Mouse (Mus musculus): ENCODE measurements around the gene Inpp4b. TPM values are rescaled to one million over a fixed set of nuclear protein-coding genes. Genes with fewer than 3 reads are reported as not detected.

The Inpp4b gene
- total RNA-seq (2015) (4.1 and 6.3 TPM in 2 replicates), total RNA-seq (2017) (4.6 and 8.0 TPM in 2 replicates)

DNA sequence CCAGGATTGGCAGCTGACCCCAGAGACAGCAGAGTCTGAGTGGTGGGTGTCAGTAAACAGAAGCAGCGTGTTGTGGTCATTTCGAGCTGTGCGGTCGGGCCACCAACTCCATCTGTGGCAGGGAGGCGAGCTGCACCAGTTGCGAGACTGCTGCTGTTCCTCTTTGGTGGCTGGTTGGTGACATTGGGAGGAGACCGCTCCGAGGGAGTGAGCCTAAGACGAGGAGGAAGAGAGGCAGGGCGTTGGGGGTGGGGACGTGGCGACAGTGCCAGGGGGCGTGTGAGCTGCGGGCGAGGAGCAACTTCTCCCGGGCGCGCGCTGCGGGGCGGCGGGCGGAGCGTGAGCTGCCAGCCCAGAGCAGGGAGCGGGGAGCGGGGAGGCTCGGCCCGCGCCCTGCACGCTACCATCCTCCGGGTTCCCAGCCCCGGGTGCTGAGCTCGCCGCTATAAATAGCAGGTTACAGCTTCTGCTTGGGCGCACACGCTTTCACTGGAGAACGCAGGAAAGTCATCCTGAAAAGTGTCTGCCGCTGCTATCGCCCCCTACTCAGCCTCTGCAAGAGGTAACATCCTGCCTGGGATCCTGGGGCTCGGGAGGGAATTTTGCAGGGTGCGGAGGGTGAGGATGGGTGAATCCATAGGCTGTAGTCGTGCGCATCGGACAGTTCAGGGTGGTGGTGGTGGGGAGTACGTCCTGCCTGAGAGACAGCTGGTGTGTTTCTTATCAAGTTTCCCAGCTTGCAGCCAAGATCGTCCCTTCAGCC lies at the start of gene Inpp4b:
TSS of gene Inpp4b (plus strand) at position 321 of the 763 bp plus-strand sequence.
- peak; percentile 91 for ATAC-seq (ENCODE audit: poor library complexity, severe bottlenecking)

DNA sequence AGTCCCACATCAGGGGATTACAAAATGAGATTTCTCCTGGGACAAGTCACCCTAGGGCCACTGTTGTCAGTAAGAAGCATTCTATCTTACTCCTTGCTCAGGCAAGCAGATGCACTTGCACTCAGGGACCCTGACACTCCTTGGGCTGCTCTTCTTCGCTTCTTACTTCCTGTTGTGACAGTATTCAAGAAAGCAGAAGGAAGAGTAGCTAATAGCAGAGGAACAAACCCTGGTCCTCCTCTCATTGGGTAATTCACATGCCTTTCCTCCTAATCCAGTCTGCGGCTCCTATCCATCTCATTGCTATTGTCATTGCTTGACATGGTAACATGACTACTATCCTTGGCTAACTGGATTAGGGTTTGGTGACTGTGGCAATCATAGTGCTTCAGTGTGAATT lies 7.1 kb upstream of the Inpp4b start:
- peak; percentile 99 for ATAC-seq (ENCODE audit: poor library complexity, severe bottlenecking)

- ATAC-seq (ENCODE audit: poor library complexity, severe bottlenecking) = peak; percentile 4; the same call in 1 of the 2 replicates
These were observed 1.2 kb upstream of the Inpp4b start for GRCm38 (mm10) chr8:81341191-81341590.

GRCm38 (mm10) chr8:81341591-81342235 lies 643 bp upstream of the Inpp4b start:
- peak; percentile 59 for ATAC-seq (ENCODE audit: poor library complexity, severe bottlenecking)

GRCm38 (mm10) chr8:81342999-81343302 lies 595 bp downstream of the Inpp4b start:
- peak; percentile 10; the same call in 1 of the 2 replicates for ATAC-seq (ENCODE audit: poor library complexity, severe bottlenecking)

DNA sequence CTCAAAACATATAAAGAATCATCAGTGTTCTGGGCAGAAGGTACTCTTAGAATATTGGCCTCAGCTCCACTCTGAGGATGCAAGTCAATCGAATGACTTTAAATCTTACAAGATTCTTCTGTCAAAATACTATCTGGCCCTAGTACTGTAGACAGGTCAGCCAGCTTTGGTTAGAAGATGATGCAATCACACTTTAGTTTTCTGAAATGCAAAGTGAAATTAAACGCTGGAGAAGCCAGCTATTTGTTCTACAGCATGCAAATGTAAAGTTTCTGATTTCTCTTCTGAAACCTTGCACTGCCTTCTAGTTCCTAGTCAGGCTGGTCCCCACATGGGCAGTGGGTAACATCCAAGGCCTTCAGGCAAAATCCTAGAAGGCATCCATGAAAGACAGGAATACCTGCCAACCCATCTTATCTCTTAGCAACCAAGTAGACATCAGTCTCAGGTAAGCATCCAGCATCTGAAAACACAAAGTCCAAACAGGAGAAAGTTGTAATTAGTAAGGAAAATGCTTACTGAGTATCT lies 2.9 kb downstream of the Inpp4b start:
- ATAC-seq (ENCODE audit: poor library complexity, severe bottlenecking) = no peak

DNA sequence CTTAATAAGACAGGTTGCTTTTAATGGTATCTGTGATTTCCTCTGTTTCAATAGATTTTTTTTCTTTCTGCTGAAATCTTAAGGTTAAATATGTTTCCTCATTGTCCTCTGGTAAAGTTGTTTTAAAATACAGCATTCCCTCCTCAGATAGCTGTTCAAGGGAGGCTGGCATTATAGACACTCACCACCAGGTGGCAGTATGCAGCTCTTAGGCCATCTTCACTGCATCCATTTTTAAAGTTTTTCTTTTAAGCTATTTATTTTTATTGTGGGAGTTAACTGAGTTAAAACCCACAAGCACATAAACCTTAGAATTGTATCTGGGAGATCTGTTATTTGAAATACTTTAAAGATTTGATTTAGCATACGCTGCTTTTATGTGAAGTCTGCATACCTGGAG lies 7.1 kb downstream of the Inpp4b start:
- peak; percentile 86 for ATAC-seq (ENCODE audit: poor library complexity, severe bottlenecking)

GRCm38 (mm10) chr8:81353460-81353859 lies 11.1 kb downstream of the Inpp4b start:
- peak; percentile 51 for ATAC-seq (ENCODE audit: poor library complexity, severe bottlenecking)

GRCm38 (mm10) chr8:81358108-81358507 lies 15.8 kb downstream of the Inpp4b start:
- ATAC-seq (ENCODE audit: poor library complexity, severe bottlenecking) = no peak

DNA sequence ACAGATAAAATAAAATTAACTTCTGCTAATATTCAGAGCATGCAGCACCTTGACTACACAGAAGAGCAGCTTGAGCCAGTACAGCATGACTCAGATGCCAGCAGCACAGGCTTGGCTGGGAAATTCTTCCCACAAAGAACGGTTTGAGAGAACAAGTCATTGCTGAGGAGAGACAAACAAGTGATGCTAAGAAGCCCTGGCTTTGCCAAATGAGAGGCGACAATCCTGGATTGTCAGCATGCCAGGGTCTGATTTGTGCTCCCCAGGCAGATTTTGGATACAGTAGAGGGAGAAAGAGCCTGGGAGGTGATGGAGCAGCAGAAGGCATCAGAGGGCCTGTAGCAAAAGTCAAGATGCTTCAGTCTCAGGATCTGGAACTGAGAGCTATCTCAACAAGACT lies 18.2 kb downstream of the Inpp4b start:
- ATAC-seq (ENCODE audit: poor library complexity, severe bottlenecking) = no peak

- ATAC-seq (ENCODE audit: poor library complexity, severe bottlenecking) = no peak
These were observed 18.8 kb downstream of the Inpp4b start for GRCm38 (mm10) chr8:81361162-81361561.

DNA sequence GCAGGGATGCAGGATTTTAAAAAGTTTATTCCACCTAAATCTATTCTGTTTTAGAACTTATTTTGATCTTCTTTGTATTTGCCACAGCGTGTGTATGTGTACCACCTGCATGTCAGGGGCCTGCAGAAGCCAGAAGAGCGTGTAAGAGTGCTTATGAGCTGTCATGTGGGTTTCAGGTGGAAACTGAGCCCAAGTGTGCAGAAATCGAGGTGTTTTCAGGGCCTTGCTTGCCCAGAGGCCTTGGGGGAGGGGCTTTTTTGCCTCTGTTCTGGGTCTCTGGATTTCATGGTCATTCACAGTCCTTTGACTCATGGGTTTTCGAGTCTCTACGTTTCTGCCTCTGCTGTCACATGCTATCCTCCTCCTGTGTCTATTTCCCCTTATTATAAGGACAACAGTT lies 28.3 kb downstream of the Inpp4b start:
- no peak for ATAC-seq (ENCODE audit: poor library complexity, severe bottlenecking)

GRCm38 (mm10) chr8:81371844-81372243 lies 29.5 kb downstream of the Inpp4b start:
- ATAC-seq (ENCODE audit: poor library complexity, severe bottlenecking) = no peak

DNA sequence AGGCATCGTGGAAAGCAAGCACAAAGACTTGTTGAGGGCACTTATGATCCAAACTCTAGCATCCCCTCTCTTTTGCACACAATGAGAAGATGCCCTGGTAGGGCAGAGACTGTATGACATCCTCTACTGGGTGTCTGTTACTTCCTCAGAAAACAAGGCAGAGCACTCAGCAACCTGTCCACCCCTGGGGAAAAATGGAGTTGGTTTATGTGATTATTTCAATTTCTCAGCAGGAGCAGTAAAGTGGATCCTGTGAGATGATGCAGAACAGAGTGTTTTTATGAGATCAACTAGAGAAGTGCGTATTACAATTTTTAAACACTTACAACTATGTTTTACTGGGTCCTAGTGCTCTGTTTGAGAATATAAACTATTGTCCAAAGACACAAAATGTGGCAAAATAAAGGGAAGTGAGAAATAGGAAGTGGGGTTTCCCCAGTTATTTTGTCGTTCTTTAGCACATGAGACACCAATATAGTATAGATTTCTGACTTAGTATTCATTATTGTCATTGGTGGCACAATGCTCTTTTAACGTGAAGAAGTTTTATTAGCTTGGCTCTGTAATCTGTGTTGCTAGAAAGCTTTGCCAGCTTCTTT lies 32.6 kb downstream of the Inpp4b start:
- ATAC-seq (ENCODE audit: poor library complexity, severe bottlenecking) = peak; percentile 90

DNA sequence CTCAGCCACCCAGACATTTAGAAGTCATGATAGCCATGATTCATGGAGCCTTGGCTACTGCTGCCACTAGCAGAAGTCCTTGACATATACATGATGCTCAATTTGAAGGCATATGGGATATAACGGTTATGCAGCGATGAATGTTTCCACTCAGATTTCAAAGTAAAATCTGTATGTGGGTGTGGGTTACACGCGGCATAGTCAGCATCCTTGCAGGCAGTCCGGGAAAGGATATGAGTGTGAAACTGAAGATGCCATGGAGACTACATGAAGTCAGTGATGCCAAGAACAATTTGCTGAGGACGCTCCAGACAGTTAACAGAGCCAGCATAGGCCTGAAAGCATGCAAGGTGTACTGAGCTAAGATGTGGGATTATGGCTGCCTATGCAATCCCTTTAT lies 46.6 kb downstream of the Inpp4b start:
- no peak for ATAC-seq (ENCODE audit: poor library complexity, severe bottlenecking)

- no peak for ATAC-seq (ENCODE audit: poor library complexity, severe bottlenecking)
These were observed 56.7 kb downstream of the Inpp4b start for GRCm38 (mm10) chr8:81399071-81399470.

DNA sequence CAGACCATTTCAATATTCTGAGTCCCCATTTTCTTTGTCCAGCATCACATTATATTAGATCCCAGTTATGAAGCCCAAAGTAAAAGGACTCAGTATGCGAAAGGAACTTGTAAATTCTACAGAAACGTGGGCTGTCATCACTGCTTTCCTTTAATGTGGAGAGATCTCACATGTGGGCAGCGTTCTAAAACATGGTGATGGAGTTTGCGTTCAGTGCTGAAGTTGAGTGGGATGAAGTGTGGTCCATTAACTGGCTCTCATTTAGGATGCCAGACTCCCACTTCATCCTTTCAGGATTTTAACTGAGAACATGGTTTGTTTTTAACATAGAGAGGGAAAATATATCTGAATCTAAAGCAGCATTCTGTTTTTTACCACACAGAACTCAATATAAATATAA lies 57.1 kb downstream of the Inpp4b start:
- no peak for ATAC-seq (ENCODE audit: poor library complexity, severe bottlenecking)

DNA sequence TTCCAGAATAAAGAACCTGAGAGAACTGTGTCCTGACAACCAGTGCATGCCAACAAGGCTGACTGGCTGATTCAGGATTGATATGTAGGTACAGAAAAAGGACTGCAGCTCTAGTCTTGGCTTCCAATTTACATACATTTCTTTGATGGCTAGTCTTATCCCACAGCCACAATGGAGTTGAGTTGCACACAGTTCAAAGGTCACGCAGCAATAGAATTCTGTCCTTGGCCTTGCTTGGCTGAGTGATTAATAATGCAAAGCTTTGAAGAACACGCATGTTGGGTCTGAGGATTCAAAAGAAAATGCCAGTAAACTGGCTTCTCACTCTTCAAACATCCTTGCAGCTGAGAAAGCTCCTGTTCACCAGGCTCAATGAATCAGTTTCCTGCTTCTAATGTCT lies 70.4 kb downstream of the Inpp4b start:
- no peak for ATAC-seq (ENCODE audit: poor library complexity, severe bottlenecking)

- ATAC-seq (ENCODE audit: poor library complexity, severe bottlenecking) = no peak
These were observed 101.6 kb downstream of the Inpp4b start for GRCm38 (mm10) chr8:81443957-81444356.

DNA sequence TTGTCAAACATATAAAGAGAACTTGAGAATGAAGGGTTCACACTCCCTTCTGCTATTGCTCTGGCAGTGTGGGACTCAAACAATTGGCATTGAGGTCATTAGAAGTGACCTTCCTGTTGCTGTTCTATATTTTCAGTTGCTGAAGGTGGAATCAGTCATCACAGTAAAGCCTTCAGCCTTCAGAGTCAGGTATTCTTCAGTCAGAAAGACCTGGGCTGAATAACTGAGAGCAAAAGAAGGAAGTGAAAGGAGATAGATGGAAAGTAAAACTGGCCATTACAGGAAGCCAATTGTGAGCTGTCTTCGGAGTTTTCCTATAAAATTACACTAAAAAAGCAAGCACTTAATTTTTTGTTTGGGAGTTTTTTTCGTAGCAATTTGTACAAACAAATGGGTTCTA lies 107.4 kb downstream of the Inpp4b start:
- peak; percentile 85 for ATAC-seq (ENCODE audit: poor library complexity, severe bottlenecking)

- ATAC-seq (ENCODE audit: poor library complexity, severe bottlenecking) = no peak
These were observed 109.7 kb downstream of the Inpp4b start for GRCm38 (mm10) chr8:81452082-81452481.

DNA sequence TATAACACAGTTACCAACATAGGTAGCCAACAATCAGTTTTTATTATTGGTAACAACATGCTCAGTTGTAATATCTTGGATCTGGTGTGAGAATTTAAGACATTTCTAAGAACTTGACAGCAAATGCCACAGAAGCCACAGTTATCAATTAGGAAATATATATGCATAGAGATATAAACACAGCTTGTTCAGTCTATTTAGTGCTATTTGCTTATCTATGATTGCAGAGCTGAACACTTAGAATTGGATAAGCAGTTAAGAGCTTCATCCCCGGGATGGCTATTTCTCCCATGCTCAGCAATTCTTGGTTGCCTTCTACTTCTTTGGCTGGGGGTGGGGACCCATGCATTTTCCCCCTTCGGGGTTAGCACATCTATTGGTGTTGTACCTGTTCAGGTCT lies 112.5 kb downstream of the Inpp4b start:
- no peak for ATAC-seq (ENCODE audit: poor library complexity, severe bottlenecking)

All from megakaryocyte, adult 5-6 weeks (primary cell).